Mouse (Mus musculus) frontal cortex, adult (tissue): ENCODE results near the gene Unc13a.
"Not testable (repeated sequence)": the region's sequence is repeated elsewhere in the genome, so short reads cannot be mapped to it uniquely, and the experiment has no call there.

Experiments used
- ATAC-seq: cut with Nextera tagmentation; 2 replicates; pipeline ENCODE4 v1.9.2; 2017; ENCODE audit warnings: mild to moderate bottlenecking, moderate library complexity, mixed read lengths; ENCODE audit not compliant: low TSS enrichment

Unc13a gene

DNA sequence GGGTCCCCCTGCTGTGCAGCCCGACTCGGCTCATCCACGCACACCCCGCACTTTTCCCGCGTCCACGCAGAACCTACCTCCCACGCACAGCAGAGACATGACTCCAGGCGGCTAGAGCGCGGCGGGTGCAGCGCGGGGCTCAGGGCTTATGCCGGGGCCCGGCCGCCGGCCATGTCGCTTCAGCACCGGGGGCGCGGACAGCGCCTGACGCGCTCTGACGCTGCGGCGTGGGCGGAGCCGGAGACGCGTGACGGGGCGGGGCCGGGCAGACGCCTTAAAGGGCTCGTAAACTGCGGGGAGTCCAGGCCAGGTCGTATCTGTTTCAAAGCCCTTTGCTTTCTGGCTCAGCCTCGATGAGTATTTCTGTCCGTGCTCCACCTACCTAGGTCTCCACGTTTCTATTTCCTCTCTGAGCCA, at the start of gene Unc13a:
Gene Unc13a (minus strand): TSS at position 209 of the 417 bp plus-strand sequence.
- ATAC-seq, result peak; percentile 29

- ATAC-seq, result peak; percentile 55
These were observed 48.4 kb upstream of the Unc13a start for GRCm38 (mm10) chr8:71719928-71720457.

GRCm38 (mm10) chr8:71719218-71719617, 47.7 kb upstream of the Unc13a start:
- no peak for ATAC-seq

DNA sequence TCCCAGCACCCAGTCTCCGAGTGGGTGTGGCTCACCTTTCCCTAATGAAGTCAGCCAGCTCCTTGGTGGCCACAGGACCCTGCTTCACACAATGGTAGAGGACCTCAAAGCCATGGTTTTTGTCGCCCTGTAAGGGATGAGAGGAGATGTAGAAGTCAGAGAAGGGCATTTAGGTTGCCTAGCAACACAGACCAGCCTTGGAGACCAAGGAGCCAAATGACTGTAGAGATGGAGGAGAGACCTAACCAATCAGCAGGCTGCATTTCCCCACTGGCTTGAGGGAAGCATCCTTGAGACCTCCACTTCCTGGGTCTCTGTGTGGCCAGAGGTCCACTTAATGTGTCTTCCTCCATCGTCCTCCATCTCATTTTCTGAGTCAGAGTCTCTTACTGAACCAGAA, 46.7 kb upstream of the Unc13a start:
- ATAC-seq, result no peak

- no peak for ATAC-seq
These were observed 45.5 kb upstream of the Unc13a start for GRCm38 (mm10) chr8:71717096-71717495.

DNA sequence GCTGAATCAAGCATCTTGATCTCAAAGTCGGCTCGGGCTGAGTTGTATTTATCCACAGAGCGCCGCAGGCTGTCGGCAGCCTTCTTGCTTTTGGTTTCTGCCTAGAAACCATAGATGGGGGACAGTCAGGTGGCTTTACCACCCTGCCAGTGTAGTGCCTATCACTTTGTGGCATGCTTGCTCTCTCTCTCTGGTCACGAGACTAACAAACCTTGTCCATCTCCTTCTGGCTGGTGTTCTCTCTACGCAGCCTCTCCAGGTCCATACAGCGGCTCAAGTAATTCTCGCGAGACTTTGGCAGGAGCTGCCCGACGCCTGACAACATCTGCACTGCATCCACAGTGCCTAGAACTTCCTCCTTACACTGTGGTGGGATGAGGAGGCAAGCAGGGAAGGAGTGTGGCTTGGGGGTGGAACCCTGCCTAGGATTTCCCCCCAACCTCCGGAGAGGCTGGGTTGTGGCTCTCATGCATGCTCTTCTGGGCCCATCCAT, 45.0 kb upstream of the Unc13a start:
- no peak for ATAC-seq

DNA sequence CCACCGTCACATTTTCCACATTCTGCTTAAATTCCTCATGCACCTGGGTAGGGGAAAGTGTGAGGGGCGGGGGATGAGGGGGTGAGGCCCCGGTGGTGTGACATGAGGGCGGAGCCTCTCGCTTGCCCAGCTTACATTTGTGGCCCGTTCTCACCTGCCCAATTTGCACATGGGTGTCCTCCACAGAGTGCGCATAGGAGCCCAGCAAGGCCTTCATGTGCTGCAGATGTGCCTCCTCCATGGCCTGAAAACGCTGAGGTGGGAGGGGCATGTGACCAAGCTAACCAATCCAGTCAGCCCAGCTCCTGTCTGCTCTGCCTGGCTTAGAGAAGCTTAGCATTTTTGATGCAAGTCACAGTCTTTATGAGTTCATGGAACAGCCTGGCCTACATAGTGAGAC, 44.0 kb upstream of the Unc13a start:
- peak; percentile 44 for ATAC-seq

GRCm38 (mm10) chr8:71711574-71711973, 40.0 kb upstream of the Unc13a start:
- peak; percentile 44 for ATAC-seq

DNA sequence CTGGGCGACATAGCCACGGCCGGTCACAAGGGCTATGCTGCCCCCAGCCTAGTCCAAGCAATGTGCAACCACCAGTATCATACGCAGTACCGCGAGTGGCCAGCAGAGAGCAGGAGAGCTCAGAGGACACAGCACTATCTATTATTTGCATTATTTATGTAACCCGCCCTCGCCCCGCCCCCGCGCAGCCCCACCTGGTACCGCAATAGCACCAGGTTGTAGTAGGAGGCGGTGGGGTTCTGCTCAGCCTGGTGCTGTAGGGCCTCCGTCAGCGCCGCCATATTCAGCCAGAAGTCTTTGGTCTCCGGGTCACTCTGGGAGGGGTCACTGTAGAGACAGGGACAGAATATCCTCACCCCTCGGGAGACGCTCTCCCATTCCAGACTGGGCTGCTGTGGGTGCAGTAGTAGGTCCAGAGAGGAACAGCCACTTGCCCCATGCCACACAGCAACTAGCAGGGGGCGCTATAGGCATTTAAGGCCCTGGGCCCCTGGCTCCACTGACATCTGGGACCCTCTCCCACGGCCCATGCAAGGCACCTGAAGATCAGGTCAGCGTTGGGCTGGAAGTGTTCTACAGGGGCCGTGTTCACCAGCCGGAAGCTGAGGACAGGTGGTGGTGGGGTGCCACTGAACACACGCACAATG, 38.4 kb upstream of the Unc13a start:
- peak; percentile 27 for ATAC-seq

DNA sequence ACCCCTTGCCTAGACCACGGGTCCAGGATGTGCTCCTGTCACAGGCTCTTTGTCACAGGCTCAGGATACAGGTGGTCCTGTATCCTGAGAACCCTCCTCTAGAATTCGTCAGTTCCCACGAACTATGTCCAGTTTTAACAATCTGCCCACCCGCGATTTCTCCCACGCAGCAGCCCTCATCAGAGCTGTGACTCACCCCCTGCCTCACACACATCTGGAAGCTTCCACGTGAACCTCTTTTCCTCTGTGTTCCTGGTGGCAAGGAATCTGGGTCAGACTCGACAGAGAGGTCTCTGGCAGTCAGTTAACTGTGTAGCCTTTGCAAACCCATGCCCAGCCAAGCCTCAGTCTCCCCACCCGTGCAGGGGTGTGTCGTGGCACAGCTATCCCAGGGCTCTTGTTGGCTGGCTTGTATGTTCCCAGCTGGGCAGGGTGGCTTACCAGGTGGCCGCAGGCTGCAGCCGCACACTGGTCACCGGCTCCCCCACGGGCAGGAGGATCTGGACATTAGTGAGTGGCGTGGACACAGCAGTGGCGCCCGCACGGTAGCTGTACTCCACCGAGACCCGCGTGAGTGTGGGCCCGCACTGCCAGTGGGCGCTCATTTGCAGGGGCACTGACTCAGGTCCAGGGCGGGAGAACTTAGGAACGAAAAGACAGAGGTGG, 37.7 kb upstream of the Unc13a start:
- peak; percentile 13 for ATAC-seq

- ATAC-seq, result no peak
These were observed 36.3 kb upstream of the Unc13a start for GRCm38 (mm10) chr8:71707874-71708273.

GRCm38 (mm10) chr8:71703400-71703799, 31.8 kb upstream of the Unc13a start:
- ATAC-seq, result not testable (repeated sequence)

GRCm38 (mm10) chr8:71702923-71703322, 31.4 kb upstream of the Unc13a start:
- no peak for ATAC-seq

GRCm38 (mm10) chr8:71702087-71702432, 30.5 kb upstream of the Unc13a start:
- no peak for ATAC-seq

DNA sequence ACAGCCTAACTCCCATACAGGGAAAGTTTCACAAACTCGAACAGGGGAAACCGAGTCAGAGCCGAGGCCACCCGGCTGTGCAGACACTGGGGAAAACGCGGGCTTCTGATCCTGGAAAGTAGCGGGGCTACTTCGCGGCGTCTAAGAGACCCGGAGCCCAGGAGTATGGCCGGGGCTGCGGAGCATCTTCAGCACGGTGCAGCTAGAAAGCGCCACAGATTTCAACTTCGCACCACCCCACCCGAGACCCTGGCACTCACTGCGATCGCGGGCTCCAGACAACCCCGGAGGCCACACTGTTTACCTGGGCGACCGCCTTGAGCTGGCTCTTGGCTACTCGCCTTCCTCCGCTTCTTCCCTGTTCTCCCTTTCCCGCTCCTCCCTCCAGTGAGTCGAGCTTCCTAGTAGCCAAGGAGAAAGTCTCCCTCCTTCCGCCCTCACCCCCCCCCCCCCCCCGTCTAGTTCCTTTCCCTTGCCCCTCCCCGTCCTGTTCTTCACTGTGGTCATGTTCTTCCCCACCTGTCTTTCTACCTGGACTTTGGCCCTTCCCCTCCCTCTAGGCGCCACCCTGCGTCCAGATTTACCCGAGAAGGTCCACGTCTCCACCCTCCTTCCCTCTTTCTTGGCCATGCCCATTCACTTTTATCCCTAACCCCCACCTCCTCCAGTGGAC, 30.0 kb upstream of the Unc13a start, which contains the start of gene B3gnt3:
Gene B3gnt3 (minus strand): TSS at position 376 of the 673 bp plus-strand sequence.
- no peak for ATAC-seq

DNA sequence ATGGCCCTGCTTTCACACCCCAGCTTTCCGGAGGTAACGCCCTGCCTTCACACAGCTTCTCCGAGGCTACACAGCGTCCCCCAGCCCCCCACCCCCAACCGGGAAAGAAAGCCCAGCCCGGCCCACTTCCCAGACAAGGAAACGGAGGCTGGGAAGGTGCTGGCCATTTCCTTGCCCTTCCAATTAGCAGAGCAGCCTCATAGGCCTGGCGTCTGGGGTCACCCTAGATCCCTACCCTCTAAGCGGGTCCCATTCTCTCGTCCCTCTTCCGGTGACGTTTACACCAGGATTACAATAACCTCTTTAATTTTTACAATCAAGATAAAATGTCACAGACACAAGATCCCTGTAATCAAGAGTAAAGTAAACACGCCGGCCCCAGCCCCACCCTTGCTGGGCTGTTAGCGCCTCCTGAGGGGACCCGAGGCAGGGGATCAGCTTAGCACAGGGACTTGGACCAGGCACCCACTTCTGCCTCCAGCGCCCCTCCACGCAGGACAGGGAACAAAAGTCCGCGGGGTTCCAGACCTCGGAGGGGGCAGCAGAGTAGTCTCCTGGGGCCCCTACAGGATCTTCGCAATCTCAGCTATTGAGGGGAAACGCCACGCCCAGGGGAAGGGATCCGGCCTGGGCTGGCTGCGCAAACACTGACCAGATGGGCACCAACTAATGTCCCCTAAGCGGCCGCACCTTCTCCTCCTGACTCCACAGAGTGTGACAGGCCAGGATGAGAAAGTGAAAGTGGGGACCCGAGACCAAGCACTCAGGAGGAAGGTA, 29.1 kb upstream of the Unc13a start:
- ATAC-seq, result no peak

DNA sequence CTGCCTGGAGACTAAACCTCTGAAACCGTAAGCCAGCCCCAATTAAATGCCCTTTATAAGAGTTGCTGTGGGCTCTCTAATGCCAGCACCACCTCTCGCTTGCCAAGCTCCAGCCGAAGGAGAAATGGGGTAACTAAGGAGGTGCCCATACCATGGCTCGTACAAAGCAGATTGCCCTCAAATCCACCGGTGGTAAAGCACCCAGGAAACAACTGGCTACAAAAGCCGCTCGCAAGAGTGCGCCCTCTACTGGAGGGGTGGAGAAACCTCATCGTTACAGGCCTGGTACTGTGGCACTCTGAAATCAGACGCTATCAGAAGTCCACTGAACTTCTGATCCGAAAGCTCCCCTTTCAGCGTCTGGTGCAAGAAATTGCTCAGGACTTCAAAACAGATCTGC, 23.9 kb upstream of the Unc13a start:
- not testable (repeated sequence) for ATAC-seq

GRCm38 (mm10) chr8:71693166-71694041, 21.8 kb upstream of the Unc13a start:
- peak; percentile 27; the same call in 1 of the 2 replicates for ATAC-seq

- no peak for ATAC-seq
These were observed 21.0 kb upstream of the Unc13a start for GRCm38 (mm10) chr8:71692509-71692908.

- ATAC-seq, result no peak
These were observed 17.5 kb upstream of the Unc13a start, which contains the start of gene Insl3 for GRCm38 (mm10) chr8:71689028-71689427. Gene Insl3, plus strand, starts transcription at chr8:71689214.

GRCm38 (mm10) chr8:71687616-71688015, 16.1 kb upstream of the Unc13a start:
- ATAC-seq, result no peak
